Mouse (Mus musculus) thymus, adult 2 months (tissue): ENCODE data around the gene Mrpl49. TPM values are rescaled to one million over a fixed set of nuclear protein-coding genes. Genes with fewer than 3 reads are reported as not detected.

ENCODE experiments used
- DNase-seq: peaks from one replicate; pipeline ENCODE4 v3.0.0; 2021
- H3K27ac ChIP-seq: fragments of 200-500 bp; 2 replicates; pipeline ENCODE4 v1.5.1; 2012; ENCODE audit warnings: low read length, control low read depth; ENCODE audit not compliant: control insufficient read depth, insufficient read depth
- H3K27me3 ChIP-seq: fragments of 200-500 bp; 2 replicates; pipeline ENCODE4 v1.6.1; 2012; ENCODE audit warnings: mild to moderate bottlenecking, low read length, moderate library complexity, mixed read lengths; ENCODE audit not compliant: control insufficient read depth, insufficient read depth
- H3K36me3 ChIP-seq: fragments of 200-500 bp; 2 replicates; pipeline ENCODE4 v1.6.1; 2012; ENCODE audit warnings: mild to moderate bottlenecking, low read length, moderate library complexity; ENCODE audit not compliant: control insufficient read depth, insufficient read depth
- H3K4me1 ChIP-seq: fragments of 200-500 bp; replicated peaks from 2 replicates; pipeline ENCODE4 v1.6.1; 2012; ENCODE audit warnings: low read length; ENCODE audit not compliant: control insufficient read depth, insufficient read depth
- H3K4me3 ChIP-seq: fragments of 200-500 bp; 2 replicates; pipeline ENCODE4 v1.5.1; 2012; ENCODE audit warnings: mild to moderate bottlenecking, low read length, control low read depth, moderate library complexity; ENCODE audit not compliant: control insufficient read depth, insufficient read depth
- CTCF ChIP-seq: fragments of 200-500 bp; IDR thresholded peaks from 2 replicates; pipeline ENCODE4 v1.5.1; 2012; ENCODE audit warnings: mild to moderate bottlenecking, control low read depth, low read length, moderate library complexity, borderline replicate concordance; ENCODE audit not compliant: control insufficient read depth, poor library complexity, insufficient read depth; ENCODE audit errors: extremely low read depth
- POLR2A ChIP-seq: fragments of 200-500 bp; IDR thresholded peaks from 2 replicates; pipeline ENCODE4 v1.6.1; 2012; ENCODE audit warnings: mild to moderate bottlenecking, low read length, control low read depth, moderate library complexity; ENCODE audit not compliant: control insufficient read depth, poor library complexity, insufficient read depth; ENCODE audit errors: extremely low read depth
- WGBS: fragments of 180-500 bp; shearing (Covaris S2); methylation state at CpG from one replicate; pipeline ENCODE4 v1.1.7; 2018; 5-methylcytosine and 5-hydroxymethylcytosine counted together
- polyA plus RNA-seq: library from polyadenylated mRNA; depleted of rRNA; stranded (reverse); fragments of >200 nt; gene quantifications from 2 replicates; pipeline ENCODE4 v1.2.3, GENCODE M21; 2012; rRNA removed

Gene Mrpl49
- 28.8 and 29.4 TPM in 2 replicates for polyA plus RNA-seq

GRCm38 (mm10) chr19:6057313-6058096, at the start of gene Mrpl49, which contains the start of gene Fau:
Mrpl49 (minus strand) TSS chr19:6057785.
Fau (plus strand) TSS chr19:6057844.
- Histone ChIP-seq H3K4me1 (peaks cover 12% of the 10 kb centered on the region), H3K27me3 (no peaks in the 10 kb centered on the region), H3K4me3 (peak within 1 kb of the TSS; percentile 85), H3K36me3 (peaks cover 26% of the 10 kb centered on the region), H3K27ac (peak within 1 kb of the TSS; percentile 6; the same call in 1 of the 2 replicates)
- TF ChIP-seq CTCF (peak; percentile 70; the same call in 1 of the 2 replicates), POLR2A (peak; percentile 96)
- peak; percentile 98 for DNase-seq
- WGBS = under 1% methylated on average over 63 of the region's 63 CpGs

GRCm38 (mm10) chr19:6105586-6105985, 48.0 kb upstream of the Mrpl49 start, which contains the start of gene Naaladl1:
Naaladl1 (plus strand) TSS chr19:6105782.
- 98% methylated on average over 7 of the region's 7 CpGs for WGBS
- Histone ChIP-seq H3K4me3 (no peak within 1 kb of the TSS), H3K27ac (no peak within 1 kb of the TSS)

GRCm38 (mm10) chr19:6104476-6104875, 46.9 kb upstream of the Mrpl49 start:
- H3K4me1 ChIP-seq = no peaks in the 10 kb centered on the region
- no peak for TF ChIP-seq CTCF
- no peak for TF ChIP-seq POLR2A
- no peak for DNase-seq
- no peaks in the 10 kb centered on the region for H3K27me3 ChIP-seq
- H3K36me3 ChIP-seq = no peaks in the 10 kb centered on the region
- WGBS = 95% methylated on average over 4 of the region's 4 CpGs
- no peak overlapping the region for H3K27ac ChIP-seq
- no peak overlapping the region for H3K4me3 ChIP-seq

More at GRCm38 (mm10) chr19:6105586-6105985, 48.0 kb upstream of the Mrpl49 start, which contains the start of gene Naaladl1:
- Histone ChIP-seq H3K36me3 (no peaks in the 10 kb centered on the region), H3K27me3 (no peaks in the 10 kb centered on the region), H3K4me1 (no peaks in the 10 kb centered on the region)
- DNase-seq = no peak
- TF ChIP-seq POLR2A (no peak), CTCF (no peak)

- TF ChIP-seq CTCF (no peak), POLR2A (no peak)
- H3K36me3 ChIP-seq = no peaks in the 10 kb centered on the region
- H3K4me3 ChIP-seq = no peak overlapping the region
- DNase-seq = no peak
- H3K27me3 ChIP-seq = no peaks in the 10 kb centered on the region
- H3K27ac ChIP-seq = no peak overlapping the region
- no peaks in the 10 kb centered on the region for H3K4me1 ChIP-seq
- WGBS = 75% methylated on average over 6 of the region's 6 CpGs
Observed at GRCm38 (mm10) chr19:6102169-6102853, 44.7 kb upstream of the Mrpl49 start.

- H3K4me3 ChIP-seq = no peak overlapping the region
- DNase-seq = no peak
- TF ChIP-seq POLR2A = no peak
- no peak for TF ChIP-seq CTCF
- no peak overlapping the region for H3K27ac ChIP-seq
- no peaks in the 10 kb centered on the region for H3K36me3 ChIP-seq
- WGBS = 94% methylated on average over 6 of the region's 6 CpGs
- H3K27me3 ChIP-seq = no peaks in the 10 kb centered on the region
- H3K4me1 ChIP-seq = no peaks in the 10 kb centered on the region
Observed at GRCm38 (mm10) chr19:6101186-6101585, 43.6 kb upstream of the Mrpl49 start.

GRCm38 (mm10) chr19:6097847-6098246, 40.3 kb upstream of the Mrpl49 start:
- H3K27ac ChIP-seq = no peak overlapping the region
- no peak for TF ChIP-seq CTCF
- no peak for TF ChIP-seq POLR2A
- H3K36me3 ChIP-seq = peaks cover 15% of the 10 kb centered on the region; the same call in 1 of the 2 replicates
- no peaks in the 10 kb centered on the region for H3K27me3 ChIP-seq
- no peaks in the 10 kb centered on the region for H3K4me1 ChIP-seq
- no peak overlapping the region for H3K4me3 ChIP-seq
- WGBS = 87% methylated on average over 3 of the region's 3 CpGs
- no peak for DNase-seq
